Mouse (Mus musculus) embryo, embryonic 10.5 days (tissue): ENCODE results near the gene Fkbp9.

ENCODE experiments used
- DNase-seq: peaks from one replicate; pipeline ENCODE4 v3.0.0-alpha.2; 2015; ENCODE audit warnings: low spot score

Gene Fkbp9

GRCm38 (mm10) chr6:56831697-56832406 is at the start of gene Fkbp9:
TSS of gene Fkbp9 (plus strand) at chr6:56832059.
- peak; percentile 91 for DNase-seq

DNA sequence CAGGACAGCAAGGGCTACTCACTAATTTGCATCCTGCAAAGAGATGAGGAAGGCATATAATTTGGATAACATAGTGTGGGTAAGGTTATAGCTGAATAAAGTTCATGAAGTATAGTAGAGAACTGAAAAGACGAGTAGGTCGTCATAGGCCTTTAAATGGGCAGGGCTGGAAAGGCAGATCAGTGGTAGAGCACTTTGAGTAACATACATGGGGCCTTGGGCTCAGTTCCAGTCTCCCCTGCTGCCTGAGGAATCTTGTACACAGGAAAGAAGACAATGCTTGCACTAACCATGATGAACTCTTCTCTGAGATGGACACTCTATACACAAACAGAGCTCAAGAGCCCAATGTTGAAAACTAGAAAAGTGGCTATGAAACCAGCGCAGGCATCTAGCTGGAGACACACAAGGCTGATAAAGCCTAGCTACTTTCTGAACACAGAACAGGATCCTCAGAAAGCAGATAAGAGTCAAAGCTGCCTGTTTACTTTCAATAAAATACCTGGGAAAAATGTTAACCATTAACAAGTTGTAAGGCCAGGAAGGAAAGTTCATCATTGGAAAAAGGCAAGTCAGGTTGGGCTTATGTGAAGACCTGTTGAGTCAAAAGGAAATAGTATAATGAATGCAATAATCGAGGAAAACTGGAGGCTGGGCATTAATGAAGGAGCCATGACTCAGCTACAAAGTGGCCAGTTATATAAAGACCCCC is 48.1 kb upstream of the Fkbp9 start:
- DNase-seq: no peak

DNA sequence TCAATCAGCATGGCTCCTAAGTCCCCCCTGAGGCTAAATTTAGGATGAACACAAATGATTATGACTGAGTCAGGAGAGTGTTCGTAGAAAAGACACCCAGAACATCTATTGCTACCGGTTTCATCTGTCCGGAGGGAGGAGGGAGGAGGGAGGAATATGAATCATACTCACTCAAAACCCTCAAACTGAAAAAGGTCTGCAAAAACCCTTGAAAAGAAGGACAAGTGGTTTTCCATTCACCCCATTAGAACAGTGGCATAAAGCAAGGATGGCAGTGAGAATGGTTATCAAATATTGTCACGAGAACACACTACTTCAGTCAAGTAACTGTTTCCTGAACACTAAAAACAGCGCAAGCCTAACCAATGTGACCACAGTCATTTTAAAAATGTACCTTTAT is 46.8 kb upstream of the Fkbp9 start:
- DNase-seq: no peak

GRCm38 (mm10) chr6:56787668-56788067 is 44.2 kb upstream of the Fkbp9 start:
- DNase-seq: no peak

GRCm38 (mm10) chr6:56789336-56789735 is 42.5 kb upstream of the Fkbp9 start:
- DNase-seq: no peak

- no peak for DNase-seq
Observed at GRCm38 (mm10) chr6:56794834-56795233, 37.0 kb upstream of the Fkbp9 start.

DNA sequence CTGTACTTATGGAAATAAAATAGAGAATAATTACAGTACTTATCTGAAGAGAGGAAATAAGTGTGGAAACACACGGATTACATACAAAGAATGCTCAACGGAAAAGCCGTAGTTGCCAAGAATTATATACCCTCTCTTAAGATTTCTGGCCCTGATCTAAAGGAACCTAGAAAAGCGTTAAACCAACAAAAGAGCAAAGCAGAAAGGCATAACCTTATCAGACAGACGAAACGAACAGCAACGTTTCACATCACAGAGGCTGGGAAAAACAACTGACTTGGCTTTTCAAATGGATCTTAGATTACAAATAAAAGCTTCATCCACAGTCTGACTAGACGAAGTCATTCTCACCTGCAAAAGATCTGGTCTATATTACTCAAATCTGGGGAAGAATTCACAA is 35.6 kb upstream of the Fkbp9 start:
- no peak for DNase-seq

GRCm38 (mm10) chr6:56796668-56797141 is 35.2 kb upstream of the Fkbp9 start:
- peak; percentile 72 for DNase-seq

- peak; percentile 94 for DNase-seq
Observed at GRCm38 (mm10) chr6:56797311-56798151, 34.3 kb upstream of the Fkbp9 start, which contains the start of gene Kbtbd2. TSS of gene Kbtbd2 (minus strand) at chr6:56797813.

DNA sequence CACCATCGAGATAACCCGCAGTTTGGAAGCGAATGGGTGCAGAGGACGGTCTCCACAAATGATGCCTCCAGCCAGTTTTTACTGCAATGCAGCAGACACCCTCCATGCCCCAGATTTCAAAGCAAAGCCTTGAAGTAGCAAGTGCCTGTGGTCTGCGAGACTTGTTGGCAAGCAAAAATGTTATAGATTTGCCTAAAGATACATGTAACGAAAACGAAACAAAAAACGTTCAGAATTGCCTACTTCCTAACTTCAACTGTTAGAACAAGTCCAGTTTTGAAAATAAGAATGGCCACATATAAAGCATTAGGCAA is 33.8 kb upstream of the Fkbp9 start:
- DNase-seq: peak; percentile 50

- no peak for DNase-seq
Observed at GRCm38 (mm10) chr6:56805026-56805425, 26.8 kb upstream of the Fkbp9 start.

DNA sequence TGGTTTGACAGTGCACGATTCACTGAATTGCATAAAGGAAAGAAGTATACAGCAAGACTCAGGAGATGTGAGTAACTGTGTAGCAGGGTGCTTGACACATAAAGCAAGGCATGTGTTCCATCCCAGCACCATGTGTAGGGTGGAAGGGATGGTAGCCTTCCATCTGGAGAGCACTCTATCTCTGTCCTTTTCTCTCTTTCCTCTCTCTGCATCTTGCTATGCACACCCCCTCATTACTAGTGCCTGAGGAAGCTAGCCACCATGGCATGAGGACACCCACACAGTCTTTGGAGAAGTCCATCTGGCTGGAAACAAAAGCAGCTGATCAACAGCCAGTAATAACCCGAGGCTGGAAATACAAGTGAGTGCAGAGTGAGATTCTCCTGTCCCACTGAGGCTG is 25.7 kb upstream of the Fkbp9 start:
- no peak for DNase-seq

GRCm38 (mm10) chr6:56808656-56809055 is 23.2 kb upstream of the Fkbp9 start:
- peak; percentile 78 for DNase-seq

DNA sequence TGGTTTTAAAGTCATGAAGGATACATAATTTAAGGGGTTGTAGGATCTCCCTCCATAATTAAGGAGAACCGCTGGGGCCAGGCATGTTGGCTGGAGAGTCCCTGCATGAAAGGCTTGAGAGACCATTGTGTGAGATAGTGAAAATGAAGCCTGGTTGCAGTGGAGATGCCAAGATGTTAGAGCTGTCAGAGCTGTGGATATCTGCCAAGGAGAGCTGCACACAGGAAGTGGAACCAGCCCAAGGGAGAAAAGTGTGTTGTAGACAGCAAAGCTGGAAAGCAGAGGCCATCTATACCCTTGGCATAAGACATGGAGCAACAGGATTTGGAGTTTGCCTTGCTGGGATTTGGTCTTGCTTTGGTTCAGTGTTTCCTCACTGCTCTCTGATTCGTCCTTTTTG is 18.5 kb upstream of the Fkbp9 start:
- no peak for DNase-seq

GRCm38 (mm10) chr6:56818436-56819123 is 13.3 kb upstream of the Fkbp9 start:
- DNase-seq: no peak

DNA sequence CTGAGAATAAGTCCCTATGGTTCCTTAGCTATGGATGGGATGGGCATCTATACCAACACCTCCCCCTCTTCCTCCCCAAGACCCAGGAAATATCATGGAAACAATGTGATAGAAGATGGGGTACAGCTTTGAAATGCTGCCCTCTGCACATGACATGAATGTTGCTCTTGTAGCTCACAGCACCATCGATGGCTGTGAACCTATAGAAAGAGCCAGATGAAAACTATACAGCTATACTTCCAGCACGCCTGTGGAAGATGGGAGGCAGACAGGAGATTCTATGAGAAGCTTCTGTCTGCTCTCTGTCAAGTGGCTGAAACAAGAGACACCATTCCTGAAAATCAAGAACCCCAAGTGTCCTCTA is 12.8 kb upstream of the Fkbp9 start:
- DNase-seq: no peak

- no peak for DNase-seq
Observed at GRCm38 (mm10) chr6:56825657-56826056, 6.2 kb upstream of the Fkbp9 start.

DNA sequence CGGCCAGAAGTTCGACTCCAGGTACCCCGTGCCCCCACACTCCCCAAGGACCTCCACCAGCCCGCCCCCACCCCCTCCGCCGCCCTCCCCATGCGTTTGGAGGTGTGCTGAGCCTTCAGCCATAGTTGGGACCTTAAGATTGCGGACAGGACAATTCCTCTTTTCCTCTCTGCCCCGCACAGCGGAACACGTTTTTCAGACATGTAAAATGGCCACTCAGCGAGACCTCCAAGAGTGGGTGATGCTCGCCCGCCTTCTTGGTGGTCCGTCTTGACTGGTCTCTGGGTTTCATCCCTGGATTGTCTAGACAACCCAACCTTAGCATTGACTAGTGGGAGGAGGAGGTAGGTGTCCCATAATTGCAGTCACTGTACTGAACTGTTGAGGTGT is 543 bp downstream of the Fkbp9 start:
- peak; percentile 66 for DNase-seq

- DNase-seq: peak; percentile 22
Observed at GRCm38 (mm10) chr6:56832830-56833229, 971 bp downstream of the Fkbp9 start.

GRCm38 (mm10) chr6:56834769-56835168 is 2.9 kb downstream of the Fkbp9 start:
- DNase-seq: peak; percentile 15

DNA sequence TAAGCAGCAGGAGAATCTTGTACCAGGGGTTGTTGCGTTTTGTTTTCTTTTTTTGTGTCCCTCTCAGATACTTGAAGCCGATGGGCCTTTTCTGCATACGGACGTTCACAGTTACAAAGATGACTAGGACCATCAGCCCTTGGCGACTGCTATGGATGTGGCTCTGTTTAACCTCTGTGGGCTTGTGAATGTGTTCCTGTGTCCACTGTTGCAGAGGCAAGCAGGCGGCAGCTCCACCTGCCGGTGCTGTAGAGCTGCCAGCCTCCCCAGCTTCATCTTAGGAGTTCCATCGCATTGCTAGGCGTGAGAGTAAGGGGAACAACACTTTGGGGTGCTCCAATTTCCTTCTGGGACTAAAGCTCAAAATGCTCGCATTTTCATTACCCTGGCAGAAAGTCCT is 3.7 kb downstream of the Fkbp9 start:
- DNase-seq: no peak

DNA sequence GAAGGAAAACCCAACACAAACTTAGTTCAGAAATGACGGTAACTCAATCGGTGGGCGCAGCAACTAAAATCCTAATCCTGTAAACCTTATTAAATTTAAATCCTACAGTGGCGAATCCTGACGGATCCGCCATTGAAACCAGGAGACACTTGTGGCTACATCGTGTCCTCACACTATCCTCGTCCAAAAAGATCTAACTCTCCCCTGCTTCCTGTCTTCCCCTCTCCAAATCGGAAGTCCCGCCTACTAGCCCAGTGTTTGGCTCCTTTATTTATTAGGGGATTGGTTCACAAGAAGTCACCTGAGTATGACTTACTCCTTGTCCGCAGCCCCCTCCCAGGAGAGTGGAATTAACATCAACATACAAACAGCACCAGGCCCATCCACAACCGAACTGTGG is 5.3 kb downstream of the Fkbp9 start:
- DNase-seq: no peak
